Mouse (Mus musculus): ENCODE results near the gene Ttyh1. TPM values are rescaled to one million over a fixed set of nuclear protein-coding genes. Genes with fewer than 3 reads are reported as not detected.

The Ttyh1 gene
- total RNA-seq, 1 experiment: 11.9 TPM

GRCm38 (mm10) chr7:4147371-4147770 is 28.2 kb downstream of the Ttyh1 start:
- in situ Hi-C loops (cut with MboI; ENCODE audit: low sequenced_read_pairs in 2 of 2, unreplicated experiment in 2 of 2): loop anchor here in 1 of 2 experiments (25.0 kb wide), 1 partner anchor 290 kb away; the partner anchor contains the start of gene Rdh13
- Histone ChIP-seq H3K9me3 (ENCODE audit: control insufficient read depth, insufficient read depth, low read depth, low read length) (no peaks in the 10 kb centered on the region), H3K4me3 (ENCODE audit: insufficient read depth in 1 of 2, low read depth in 1 of 2, low read length in 2 of 2, poor library complexity in 1 of 2, severe bottlenecking in 1 of 2) (no peak overlapping the region), H3K27ac (ENCODE audit: insufficient read depth, low read depth, low read length, poor library complexity, severe bottlenecking) (no peak overlapping the region), H3K36me3 (ENCODE audit: control insufficient read depth, insufficient read depth, low read length, poor library complexity, severe bottlenecking) (peaks cover 51% of the 10 kb centered on the region), H3K9ac (ENCODE audit: insufficient read depth, low read depth, low read length, poor library complexity, severe bottlenecking) (no peak overlapping the region), H3K4me1 (ENCODE audit: control insufficient read depth in 2 of 2, insufficient read depth in 2 of 2, low read length in 2 of 2, poor library complexity in 1 of 2) (peaks cover 7 to 23% of the 10 kb centered on the region in 2 experiments)
- TF ChIP-seq HCFC1 (IDR thresholded peaks at IDR 0.05; ENCODE audit: borderline replicate concordance, insufficient read depth, low read length) (no peak), ZC3H11A (IDR thresholded peaks at IDR 0.05; ENCODE audit: borderline replicate concordance, low read depth, low read length) (no peak), ZNF384 (IDR thresholded peaks at IDR 0.05; ENCODE audit: low read depth, low read length) (no peak), MAFK (IDR thresholded peaks at IDR 0.05; ENCODE audit: insufficient read depth, low read depth, low read length) (no peak), CHD2 (IDR thresholded peaks at IDR 0.05; ENCODE audit: low read depth, low read length) (no peak)
- no peak for DNase-seq (ENCODE audit: low read depth, low spot score)

GRCm38 (mm10) chr7:4147836-4148235 is 28.6 kb downstream of the Ttyh1 start:
- Histone ChIP-seq H3K9ac (ENCODE audit: insufficient read depth, low read depth, low read length, poor library complexity, severe bottlenecking) (no peak overlapping the region), H3K27ac (ENCODE audit: insufficient read depth, low read depth, low read length, poor library complexity, severe bottlenecking) (no peak overlapping the region), H3K4me3 (ENCODE audit: insufficient read depth in 1 of 2, low read depth in 1 of 2, low read length in 2 of 2, poor library complexity in 1 of 2, severe bottlenecking in 1 of 2) (no peak overlapping the region), H3K4me1 (ENCODE audit: control insufficient read depth in 2 of 2, insufficient read depth in 2 of 2, low read length in 2 of 2, poor library complexity in 1 of 2) (peaks cover 7 to 23% of the 10 kb centered on the region in 2 experiments), H3K9me3 (ENCODE audit: control insufficient read depth, insufficient read depth, low read depth, low read length) (no peaks in the 10 kb centered on the region), H3K36me3 (ENCODE audit: control insufficient read depth, insufficient read depth, low read length, poor library complexity, severe bottlenecking) (peaks cover 47% of the 10 kb centered on the region)
- TF ChIP-seq ZC3H11A (IDR thresholded peaks at IDR 0.05; ENCODE audit: borderline replicate concordance, low read depth, low read length): no peak
- no peak for TF ChIP-seq MAFK (IDR thresholded peaks at IDR 0.05; ENCODE audit: insufficient read depth, low read depth, low read length)
- TF ChIP-seq HCFC1 (IDR thresholded peaks at IDR 0.05; ENCODE audit: borderline replicate concordance, insufficient read depth, low read length): no peak
- TF ChIP-seq ZNF384 (IDR thresholded peaks at IDR 0.05; ENCODE audit: low read depth, low read length): no peak
- TF ChIP-seq CHD2 (IDR thresholded peaks at IDR 0.05; ENCODE audit: low read depth, low read length): no peak
- no peak for DNase-seq (ENCODE audit: low read depth, low spot score)
- in situ Hi-C loops (cut with MboI; ENCODE audit: low sequenced_read_pairs in 2 of 2, unreplicated experiment in 2 of 2): loop anchor here in 1 of 2 experiments (25.0 kb wide), 1 partner anchor 289 kb away; the partner anchor contains the start of gene Rdh13

- Histone ChIP-seq H3K36me3 (ENCODE audit: control insufficient read depth, insufficient read depth, low read length, poor library complexity, severe bottlenecking) (peaks cover 39% of the 10 kb centered on the region), H3K9ac (ENCODE audit: insufficient read depth, low read depth, low read length, poor library complexity, severe bottlenecking) (peak overlapping the region; percentile 81), H3K4me3 (ENCODE audit: insufficient read depth in 1 of 2, low read depth in 1 of 2, low read length in 2 of 2, poor library complexity in 1 of 2, severe bottlenecking in 1 of 2) (peak overlapping the region; percentile 78 to 98), H3K9me3 (ENCODE audit: control insufficient read depth, insufficient read depth, low read depth, low read length) (no peaks in the 10 kb centered on the region), H3K27ac (ENCODE audit: insufficient read depth, low read depth, low read length, poor library complexity, severe bottlenecking) (peak overlapping the region; percentile 91; the same call in 1 of the 2 replicates), H3K4me1 (ENCODE audit: control insufficient read depth in 2 of 2, insufficient read depth in 2 of 2, low read length in 2 of 2, poor library complexity in 1 of 2) (peaks cover 7 to 23% of the 10 kb centered on the region in 2 experiments)
- in situ Hi-C loops (cut with MboI; ENCODE audit: low sequenced_read_pairs in 2 of 2, unreplicated experiment in 2 of 2): loop anchor here in 1 of 2 experiments (25.0 kb wide), 1 partner anchor 289 kb away; the partner anchor contains the start of gene Rdh13
- TF ChIP-seq CHD2 (IDR thresholded peaks at IDR 0.05; ENCODE audit: low read depth, low read length) (no peak), ZNF384 (IDR thresholded peaks at IDR 0.05; ENCODE audit: low read depth, low read length) (no peak), HCFC1 (IDR thresholded peaks at IDR 0.05; ENCODE audit: borderline replicate concordance, insufficient read depth, low read length) (no peak; the same call in 1 of the 2 replicates), ZC3H11A (IDR thresholded peaks at IDR 0.05; ENCODE audit: borderline replicate concordance, low read depth, low read length) (no peak), MAFK (IDR thresholded peaks at IDR 0.05; ENCODE audit: insufficient read depth, low read depth, low read length) (no peak)
- no peak for DNase-seq (ENCODE audit: low read depth, low spot score)
These were observed 29.4 kb downstream of the Ttyh1 start for GRCm38 (mm10) chr7:4148341-4149208.

GRCm38 (mm10) chr7:4149209-4150054 is 30.2 kb downstream of the Ttyh1 start:
- in situ Hi-C loops (cut with MboI; ENCODE audit: low sequenced_read_pairs in 2 of 2, unreplicated experiment in 2 of 2): loop anchor here in 1 of 2 experiments (25.0 kb wide), 1 partner anchor 288 kb away; the partner anchor contains the start of gene Rdh13
- H3K4me3 ChIP-seq (ENCODE audit: insufficient read depth in 1 of 2, low read depth in 1 of 2, low read length in 2 of 2, poor library complexity in 1 of 2, severe bottlenecking in 1 of 2): peak overlapping the region; percentile 78 to 98

More at GRCm38 (mm10) chr7:4149209-4150054, 30.2 kb downstream of the Ttyh1 start:
- peaks cover 31% of the 10 kb centered on the region for H3K36me3 ChIP-seq (ENCODE audit: control insufficient read depth, insufficient read depth, low read length, poor library complexity, severe bottlenecking)
- TF ChIP-seq MAFK (IDR thresholded peaks at IDR 0.05; ENCODE audit: insufficient read depth, low read depth, low read length) (no peak), HCFC1 (IDR thresholded peaks at IDR 0.05; ENCODE audit: borderline replicate concordance, insufficient read depth, low read length) (0 out of 2 replicates have a peak, but pooled peaks have one; percentile 8), ZC3H11A (IDR thresholded peaks at IDR 0.05; ENCODE audit: borderline replicate concordance, low read depth, low read length) (no peak), ZNF384 (IDR thresholded peaks at IDR 0.05; ENCODE audit: low read depth, low read length) (no peak)
- no peak for DNase-seq (ENCODE audit: low read depth, low spot score)
- H3K27ac ChIP-seq (ENCODE audit: insufficient read depth, low read depth, low read length, poor library complexity, severe bottlenecking): peak overlapping the region; percentile 91
- H3K9ac ChIP-seq (ENCODE audit: insufficient read depth, low read depth, low read length, poor library complexity, severe bottlenecking): peak overlapping the region; percentile 81
- peaks cover 9 to 26% of the 10 kb centered on the region in 2 experiments for H3K4me1 ChIP-seq (ENCODE audit: control insufficient read depth in 2 of 2, insufficient read depth in 2 of 2, low read length in 2 of 2, poor library complexity in 1 of 2)
- H3K9me3 ChIP-seq (ENCODE audit: control insufficient read depth, insufficient read depth, low read depth, low read length): no peaks in the 10 kb centered on the region

Data from ES-E14 (cell line).